Mouse (Mus musculus) MEL (cell line): ENCODE measurements around the gene Unc13a. TPM values are rescaled to one million over a fixed set of nuclear protein-coding genes. Genes with fewer than 3 reads are reported as not detected.
"Not testable (repeated sequence)": the region's sequence is repeated elsewhere in the genome, so short reads cannot be mapped to it uniquely, and the experiment has no call there.

Experiments used
- DNase-seq: peaks from one replicate; pipeline ENCODE4 v3.0.0; 2011; ENCODE audit warnings: low read depth, low spot score
- H3K27ac ChIP-seq: 2 replicates; pipeline ENCODE4 v1.5.1; 2012; ENCODE audit warnings: low read depth, mild to moderate bottlenecking, control low read depth, low read length, moderate library complexity; ENCODE audit not compliant: control insufficient read depth
- H3K27me3 ChIP-seq, 2 experiments: fragments of 150-350 bp in 1 of 2; sonication (generic) in 1 of 2; 2 replicates each; pipeline ENCODE4 v1.6.1; 2012; ENCODE audit warnings: low read length in 2 of 2, mild to moderate bottlenecking in 2 of 2, improper control_type of control experiment in 1 of 2, moderate library complexity in 1 of 2; ENCODE audit not compliant: insufficient read depth in 2 of 2, control insufficient read depth in 1 of 2
- H3K36me3 ChIP-seq, 2 experiments: 2 replicates each; pipeline ENCODE4 v1.6.1; 2012 to 2014; ENCODE audit warnings: low read length in 2 of 2, improper control_type of control experiment in 1 of 2, inconsistent platforms in 1 of 2, mild to moderate bottlenecking in 1 of 2; ENCODE audit not compliant: insufficient read depth in 2 of 2, control insufficient read depth in 1 of 2
- H3K4me1 ChIP-seq, 2 experiments: fragments of 150-350 bp in 1 of 2; sonication (generic) in 1 of 2; 2 replicates each; pipeline ENCODE4 v1.6.1; 2012; ENCODE audit warnings: low read length in 2 of 2, improper control_type of control experiment in 1 of 2, mild to moderate bottlenecking in 1 of 2; ENCODE audit not compliant: insufficient read depth in 2 of 2, control insufficient read depth in 1 of 2
- H3K4me3 ChIP-seq, 2 experiments: fragments of 150-350 bp in 1 of 2; sonication (generic) in 1 of 2; 2 replicates each; pipeline ENCODE4 v1.5.1; 2012; ENCODE audit warnings: low read depth in 2 of 2, low read length in 2 of 2, mild to moderate bottlenecking in 2 of 2, moderate library complexity in 2 of 2, control low read depth in 1 of 2, improper control_type of control experiment in 1 of 2; ENCODE audit not compliant: control insufficient read depth in 1 of 2, insufficient read depth in 1 of 2
- H3K79me2 ChIP-seq: 2 replicates; pipeline ENCODE4 v1.6.1; 2012; ENCODE audit warnings: mild to moderate bottlenecking, low read length, moderate library complexity; ENCODE audit not compliant: control insufficient read depth, poor library complexity, insufficient read depth
- H3K9ac ChIP-seq: 2 replicates; pipeline ENCODE4 v1.6.1; 2012; ENCODE audit warnings: low read depth, mild to moderate bottlenecking, control low read depth, low read length, moderate library complexity; ENCODE audit not compliant: control insufficient read depth, poor library complexity, severe bottlenecking
- H3K9me3 ChIP-seq: fragments of 150-350 bp; sonication (generic); replicated peaks from 2 replicates; pipeline ENCODE4 v1.6.1; 2012; ENCODE audit warnings: mild to moderate bottlenecking, low read length, improper control_type of control experiment, moderate library complexity; ENCODE audit not compliant: insufficient read depth
- BHLHE40 ChIP-seq: IDR thresholded peaks from 2 replicates; pipeline ENCODE4 v1.6.1; 2012; ENCODE audit warnings: low read depth, mild to moderate bottlenecking, inconsistent platforms, low read length, improper control_type of control experiment, borderline replicate concordance
- CTCF ChIP-seq, 3 experiments: IDR thresholded peaks in 2 of 3; conservative IDR thresholded peaks in 1 of 3; 2 replicates each; pipeline ENCODE4 v1.5.1; 2011 to 2012; ENCODE audit warnings: low read length in 3 of 3, low read depth in 2 of 3, mild to moderate bottlenecking in 2 of 3, improper control_type of control experiment in 1 of 3, inconsistent platforms in 1 of 3, mixed read lengths in 1 of 3, moderate library complexity in 1 of 3; ENCODE audit not compliant: control insufficient read depth in 1 of 3, insufficient read depth in 1 of 3, poor library complexity in 1 of 3, severe bottlenecking in 1 of 3
- E2F4 ChIP-seq: IDR thresholded peaks from 2 replicates; pipeline ENCODE4 v1.6.1; 2011; ENCODE audit warnings: low read depth, low read length, improper control_type of control experiment, borderline replicate concordance
- EP300 ChIP-seq, 2 experiments: IDR thresholded peaks; 2 replicates each; pipeline ENCODE4 v1.6.1; 2011; ENCODE audit warnings: improper control_type of control experiment in 2 of 2, low read length in 2 of 2, low read depth in 1 of 2, mild to moderate bottlenecking in 1 of 2
- ETS1 ChIP-seq: IDR thresholded peaks from 2 replicates; pipeline ENCODE4 v1.6.1; 2012; ENCODE audit warnings: low read depth, mild to moderate bottlenecking, inconsistent platforms, low read length, improper control_type of control experiment, moderate library complexity
- GATA1 ChIP-seq: IDR thresholded peaks from 2 replicates; pipeline ENCODE4 v1.6.1; 2011; ENCODE audit warnings: low read depth, low read length, improper control_type of control experiment
- MAFK ChIP-seq: IDR thresholded peaks from 2 replicates; pipeline ENCODE4 v1.6.1; 2011; ENCODE audit warnings: low read depth, mild to moderate bottlenecking, low read length, improper control_type of control experiment, borderline replicate concordance
- MEF2A ChIP-seq: IDR thresholded peaks from 2 replicates; pipeline ENCODE4 v1.6.1; 2014; ENCODE audit warnings: low read depth, mild to moderate bottlenecking, inconsistent platforms, low read length, improper control_type of control experiment; ENCODE audit not compliant: poor library complexity, insufficient replicate concordance, severe bottlenecking; ENCODE audit errors: extremely low read depth
- MXI1 ChIP-seq: IDR thresholded peaks from 2 replicates; pipeline ENCODE4 v1.6.1; 2011; ENCODE audit warnings: mild to moderate bottlenecking, low read depth, low read length, improper control_type of control experiment
- NRF1 ChIP-seq: IDR thresholded peaks from 2 replicates; pipeline ENCODE4 v1.6.1; 2014; ENCODE audit warnings: low read depth, mild to moderate bottlenecking, inconsistent platforms, low read length, improper control_type of control experiment, moderate library complexity; ENCODE audit not compliant: poor library complexity, insufficient read depth, severe bottlenecking
- POLR2A ChIP-seq, 2 experiments: IDR thresholded peaks; 2 replicates each; pipeline ENCODE4 v1.6.1; 2011 to 2012; ENCODE audit warnings: low read length in 2 of 2, mild to moderate bottlenecking in 2 of 2, control low read depth in 1 of 2, improper control_type of control experiment in 1 of 2, low read depth in 1 of 2, moderate library complexity in 1 of 2; ENCODE audit not compliant: control insufficient read depth in 1 of 2, insufficient read depth in 1 of 2, poor library complexity in 1 of 2
- RAD21 ChIP-seq: IDR thresholded peaks from 2 replicates; pipeline ENCODE4 v1.6.1; 2011; ENCODE audit warnings: mild to moderate bottlenecking, low read depth, low read length, improper control_type of control experiment
- SIN3A ChIP-seq: IDR thresholded peaks from 2 replicates; pipeline ENCODE4 v1.6.1; 2012; ENCODE audit warnings: low read length, improper control_type of control experiment, inconsistent platforms
- SMC3 ChIP-seq: IDR thresholded peaks from 2 replicates; pipeline ENCODE4 v1.6.1; 2011; ENCODE audit warnings: low read depth, low read length, improper control_type of control experiment
- TAL1 ChIP-seq: IDR thresholded peaks from 2 replicates; pipeline ENCODE4 v1.6.1; 2012; ENCODE audit warnings: mild to moderate bottlenecking, inconsistent platforms, low read length, moderate library complexity, mixed read lengths
- TBP ChIP-seq: IDR thresholded peaks from 2 replicates; pipeline ENCODE4 v1.8.0; 2011; ENCODE audit warnings: low read depth, low read length, improper control_type of control experiment
- TCF12 ChIP-seq: IDR thresholded peaks from 2 replicates; pipeline ENCODE4 v1.6.1; 2014; ENCODE audit warnings: low read depth, mild to moderate bottlenecking, inconsistent platforms, low read length, improper control_type of control experiment, moderate library complexity
- ZC3H11A ChIP-seq: IDR thresholded peaks from 2 replicates; pipeline ENCODE4 v1.6.1; 2012; ENCODE audit warnings: low read depth, mild to moderate bottlenecking, inconsistent platforms, low read length, improper control_type of control experiment
- polyA plus RNA-seq, 2 experiments: library from polyadenylated mRNA; stranded (reverse) in 1 of 2; unstranded in 1 of 2; fragments of >175 nt in 1 of 2; fragments of >200 nt in 1 of 2; gene quantifications; 2 replicates each; pipeline versions ENCODE4 v1.2.1 to v1.2.4; 2012; ENCODE audit warnings: low replicate concordance in 2 of 2, low read depth in 1 of 2; ENCODE audit not compliant: insufficient read length in 2 of 2, insufficient read depth in 1 of 2, missing spikeins in 1 of 2
- total RNA-seq: library from RNA; depleted of rRNA; stranded (reverse); fragments of 300-350 nt; gene quantifications from 2 replicates; pipeline ENCODE4 v1.2.3, GENCODE M21; 2012

Unc13a gene
- total and polyA plus RNA-seq, 3 experiments: 0.81 to 3.6 TPM; not detected in 1

DNA sequence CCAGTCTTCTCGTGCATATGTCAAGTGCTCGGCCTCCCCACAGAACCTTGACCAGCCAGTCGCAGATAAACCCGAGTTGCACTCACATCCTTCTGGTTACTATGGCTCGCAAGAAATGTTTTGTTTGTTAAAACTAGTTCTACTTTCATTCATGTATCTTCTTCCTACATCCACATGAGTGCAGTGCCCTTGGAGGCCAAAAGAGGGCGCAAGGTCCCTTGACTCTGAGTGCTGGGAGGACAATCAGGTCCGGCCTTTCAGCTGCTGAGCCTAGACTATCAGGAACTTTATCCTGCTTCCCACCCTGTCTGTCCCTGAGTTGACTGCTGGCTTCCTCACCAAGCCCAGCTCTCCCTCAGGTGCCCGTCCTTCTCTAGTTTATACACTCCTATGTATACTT, 36.3 kb upstream of the Unc13a start:
- peak overlapping the region in 1 of 2 experiments; percentile 36; a peak in 2 of 4 replicates for H3K4me3 ChIP-seq
- no peak overlapping the region for H3K27ac ChIP-seq
- DNase-seq: peak; percentile 83
- H3K36me3 ChIP-seq: no peaks in the 10 kb centered on the region; a peak in 1 of 4 replicates
- H3K4me1 ChIP-seq: peaks cover 2 to 4% of the 10 kb centered on the region in 2 experiments; a peak in 3 of 4 replicates
- no peaks in the 10 kb centered on the region for H3K79me2 ChIP-seq
- H3K27me3 ChIP-seq: no peaks in the 10 kb centered on the region
- no peaks in the 10 kb centered on the region for H3K9me3 ChIP-seq
- peak; percentile 55 for TF ChIP-seq ZC3H11A
- TF ChIP-seq TAL1: no peak
- peak; percentile 86 for TF ChIP-seq RAD21
- peak; percentile 85 to 95 (median 91) for TF ChIP-seq CTCF (IDR thresholded peaks at IDR 0.05 in 2 of 3, conservative IDR thresholded peaks at IDR 0.05 in 1 of 3; ENCODE audit: control insufficient read depth in 1 of 3, insufficient read depth in 1 of 3, low read depth in 2 of 3, low read length in 3 of 3, poor library complexity in 1 of 3, severe bottlenecking in 1 of 3)
- TF ChIP-seq EP300 (IDR thresholded peaks at IDR 0.05; ENCODE audit: low read depth in 1 of 2, low read length in 2 of 2): no peak
- TF ChIP-seq SMC3: peak; percentile 80
- TF ChIP-seq MEF2A: no peak
- TF ChIP-seq POLR2A (IDR thresholded peaks at IDR 0.05; ENCODE audit: control insufficient read depth in 1 of 2, insufficient read depth in 1 of 2, low read depth in 1 of 2, low read length in 2 of 2, poor library complexity in 1 of 2): no peak
- TF ChIP-seq BHLHE40: no peak
- TF ChIP-seq, all 39 proteins: peak for 4
- no peak overlapping the region for H3K9ac ChIP-seq

DNA sequence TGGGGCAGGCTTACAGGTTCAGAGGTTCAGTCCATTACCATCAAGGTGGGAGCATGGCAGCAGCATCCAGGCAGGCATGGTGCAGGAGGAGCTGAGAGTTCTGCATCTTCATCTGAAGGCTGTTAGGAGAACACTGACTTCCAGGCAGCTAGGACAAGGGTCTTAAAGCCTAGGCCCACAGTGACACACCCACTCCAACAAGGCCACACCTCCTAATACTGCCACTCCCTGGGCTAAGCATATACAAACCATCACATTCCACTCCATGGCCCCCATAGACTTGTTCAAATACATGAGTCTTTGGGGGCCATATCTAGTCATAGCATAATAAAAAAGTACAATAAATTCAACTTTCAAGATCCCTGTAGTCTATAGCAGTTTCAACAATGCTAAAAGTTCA, 31.8 kb upstream of the Unc13a start:
- H3K79me2 ChIP-seq, H3K9me3 ChIP-seq, H3K4me3 ChIP-seq, H3K27me3 ChIP-seq, H3K36me3 ChIP-seq, H3K9ac ChIP-seq, DNase-seq: not testable (repeated sequence)
- 0 out of 2 replicates have a peak overlapping the region, but pooled peaks have one; percentile 24 for H3K27ac ChIP-seq
- peaks cover 10 to 21% of the 10 kb centered on the region in 2 experiments for H3K4me1 ChIP-seq
- peak; percentile 10; the same call in 1 of the 2 replicates for TF ChIP-seq TBP

DNA sequence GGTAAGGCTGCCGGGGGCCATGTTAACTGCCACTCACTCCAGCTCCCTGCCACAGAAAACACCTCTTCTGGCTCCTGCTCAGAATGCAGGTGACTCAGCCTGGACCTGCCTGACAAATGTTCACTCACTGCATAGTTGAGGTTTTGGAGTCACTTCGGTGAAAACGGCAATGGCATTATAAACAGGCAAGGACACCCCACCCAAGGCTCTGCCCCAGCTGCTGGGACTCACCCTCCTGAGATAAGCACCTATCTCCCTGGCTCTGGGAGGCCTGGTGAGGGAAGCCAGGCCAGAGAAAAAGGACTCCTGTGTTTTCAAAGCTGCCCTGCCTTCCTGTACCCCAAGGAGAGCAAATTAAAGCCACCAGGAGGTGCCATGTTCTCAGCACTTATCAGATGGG, 31.4 kb upstream of the Unc13a start:
- Histone ChIP-seq H3K27me3 (no peaks in the 10 kb centered on the region), H3K4me3 (peak overlapping the region; percentile 20 to 38), H3K36me3 (peaks cover 0 to 8% of the 10 kb centered on the region in 2 experiments; a peak in 2 of 4 replicates), H3K9me3 (no peaks in the 10 kb centered on the region), H3K4me1 (peaks cover 10 to 21% of the 10 kb centered on the region in 2 experiments), H3K27ac (peak overlapping the region; percentile 39), H3K79me2 (no peaks in the 10 kb centered on the region), H3K9ac (peak overlapping the region; percentile 51; the same call in 1 of the 2 replicates)
- DNase-seq: peak; percentile 65
- 0 out of 2 replicates have a peak, but pooled peaks have one; percentile 19 for TF ChIP-seq MXI1
- TF ChIP-seq TAL1: peak; percentile 14; the same call in 1 of the 2 replicates
- peak; percentile 62; the same call in 1 of the 2 replicates for TF ChIP-seq GATA1
- TF ChIP-seq BHLHE40: no peak
- no peak for TF ChIP-seq POLR2A (IDR thresholded peaks at IDR 0.05; ENCODE audit: control insufficient read depth in 1 of 2, insufficient read depth in 1 of 2, low read depth in 1 of 2, low read length in 2 of 2, poor library complexity in 1 of 2)
- no peak for TF ChIP-seq MAFK
- peak; percentile 21; the same call in 1 of the 2 replicates for TF ChIP-seq TBP
- TF ChIP-seq EP300 (IDR thresholded peaks at IDR 0.05; ENCODE audit: low read depth in 1 of 2, low read length in 2 of 2): peak; percentile 66 to 71
- no peak for TF ChIP-seq E2F4
- peak; percentile 55 for TF ChIP-seq TCF12
- peak; percentile 78 for TF ChIP-seq ETS1
- peak; percentile 58 for TF ChIP-seq SIN3A
- no peak for TF ChIP-seq MEF2A
- TF ChIP-seq CTCF (IDR thresholded peaks at IDR 0.05 in 2 of 3, conservative IDR thresholded peaks at IDR 0.05 in 1 of 3; ENCODE audit: control insufficient read depth in 1 of 3, insufficient read depth in 1 of 3, low read depth in 2 of 3, low read length in 3 of 3, poor library complexity in 1 of 3, severe bottlenecking in 1 of 3): peak in 1 of 3 experiments; percentile 23; a peak in 2 of 6 replicates
- no peak for TF ChIP-seq NRF1
